Mouse (Mus musculus): ENCODE measurements around the gene Ptpdc1.

Gene Ptpdc1

GRCm38 (mm10) chr13:48625433-48626184 lies at the start of gene Ptpdc1:
TSS of gene Ptpdc1 (minus strand) at chr13:48625664.
- peak; percentile 87 for DNase-seq (ENCODE audit: low read depth, low spot score)

DNA sequence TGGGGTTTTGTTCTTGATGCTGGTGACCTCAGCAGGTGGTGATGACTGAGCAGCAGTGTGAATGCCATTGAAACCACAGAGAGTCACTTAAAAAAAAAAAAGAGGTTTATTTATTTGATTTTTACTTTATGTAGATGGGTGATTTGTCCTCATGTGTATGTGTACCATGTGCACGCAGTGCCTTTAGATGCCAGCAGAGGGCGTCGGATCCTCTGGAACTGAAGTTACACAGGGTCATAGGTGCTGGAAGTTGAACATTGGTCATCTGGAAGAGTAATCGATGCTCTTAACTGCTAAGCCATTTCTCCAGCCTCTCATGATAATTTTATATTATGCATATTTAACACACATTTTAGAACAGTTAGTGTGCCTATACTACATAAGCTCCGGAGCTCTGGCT lies 49.1 kb upstream of the Ptpdc1 start:
- DNase-seq (ENCODE audit: low read depth, low spot score) = no peak

DNA sequence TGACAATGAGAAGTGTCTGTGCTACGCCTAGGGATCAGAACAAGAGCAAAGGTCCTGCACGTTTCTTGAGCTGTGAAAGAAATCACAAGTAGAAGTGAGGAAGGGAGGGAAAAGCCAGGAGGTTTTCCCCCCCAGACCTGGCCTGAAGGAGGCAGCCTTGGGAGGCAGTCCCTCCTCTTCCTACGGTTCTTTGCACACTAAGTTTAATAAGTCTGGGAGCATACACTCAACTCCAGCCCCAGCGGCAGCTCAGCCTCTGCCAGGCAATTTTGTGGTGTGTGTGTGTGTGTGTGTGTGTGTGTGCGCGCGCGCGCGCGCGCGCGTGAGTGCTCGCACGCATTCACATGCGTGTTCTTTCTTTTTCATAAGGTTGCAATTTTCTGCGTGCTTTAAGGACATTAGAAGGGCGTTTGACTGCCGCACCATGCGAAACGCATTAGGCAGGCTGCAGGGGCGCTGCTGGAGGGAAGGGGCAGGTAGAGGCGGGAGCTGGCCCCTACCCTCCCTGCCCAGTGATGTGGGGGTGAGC lies 46.9 kb upstream of the Ptpdc1 start:
- no peak for DNase-seq (ENCODE audit: low read depth, low spot score)

DNA sequence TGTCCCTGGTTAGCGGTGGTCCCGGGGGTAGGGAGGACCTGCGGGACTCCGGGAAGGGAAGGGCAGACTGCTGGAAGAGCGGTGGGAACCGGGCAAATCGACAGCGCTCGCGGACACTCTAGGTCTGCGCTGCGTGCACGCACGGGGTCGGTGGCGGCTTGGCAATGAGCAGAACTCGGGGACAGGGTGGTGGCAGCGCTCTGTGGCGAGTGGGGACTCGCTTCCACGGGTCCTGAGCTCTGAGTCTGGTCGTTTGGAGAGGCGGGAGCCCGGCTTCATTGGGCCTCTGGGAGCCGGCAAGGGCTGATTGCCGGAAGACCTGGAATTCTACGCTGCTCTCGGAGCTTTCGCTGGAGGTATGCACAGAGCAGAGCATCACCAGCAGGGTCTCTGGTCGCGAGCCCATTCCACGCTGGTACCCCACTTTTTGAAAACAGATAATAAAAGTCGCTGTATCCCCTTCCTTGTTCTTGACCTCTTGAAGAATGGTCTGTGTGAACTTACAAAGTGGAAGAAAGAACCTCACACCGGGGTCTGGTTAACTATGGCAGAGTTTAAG lies 43.6 kb upstream of the Ptpdc1 start:
- no peak for DNase-seq (ENCODE audit: low read depth, low spot score)

DNA sequence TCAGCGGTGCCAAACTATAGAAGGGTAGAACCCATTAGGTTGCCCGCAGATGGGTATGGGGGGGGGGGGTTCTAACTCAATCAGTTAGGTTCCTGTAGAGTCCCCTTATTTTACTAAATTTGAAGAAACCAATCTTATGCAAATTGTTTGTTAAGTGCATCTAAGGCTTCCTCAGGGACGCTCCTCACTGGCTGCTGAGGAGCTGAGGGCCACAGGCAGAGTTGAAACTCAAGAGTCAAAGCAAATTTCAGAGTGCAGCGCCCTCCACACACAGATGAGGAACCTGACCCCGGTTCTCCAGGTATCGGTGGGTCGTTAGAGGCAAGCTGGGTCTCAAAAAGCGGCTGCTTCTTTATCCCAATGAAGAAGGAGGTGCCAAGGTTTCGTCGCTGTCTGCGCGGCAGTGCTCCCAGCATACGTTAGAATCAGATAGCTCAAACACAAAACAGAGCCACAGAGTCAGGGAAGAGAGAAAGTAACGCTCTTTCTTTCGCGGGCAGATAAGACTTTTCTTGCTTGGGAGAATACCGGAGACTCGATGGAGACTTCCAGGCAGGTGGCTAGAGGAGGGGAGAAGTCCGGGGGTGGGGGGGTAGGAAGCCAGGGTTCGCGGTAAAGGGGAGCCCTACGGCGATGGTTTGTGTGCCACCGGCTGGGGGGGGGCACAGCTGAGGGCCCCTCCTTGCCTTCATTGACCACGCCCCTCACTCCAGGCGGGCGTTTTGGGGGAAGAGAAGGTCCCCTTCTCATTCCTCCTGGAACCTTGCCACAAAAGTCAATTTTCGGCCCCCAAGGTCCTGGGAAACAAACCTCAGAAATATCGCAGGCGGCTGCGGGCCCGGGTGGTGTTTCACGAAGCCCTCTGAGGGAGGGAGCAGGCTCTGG lies 42.9 kb upstream of the Ptpdc1 start:
- no peak for DNase-seq (ENCODE audit: low read depth, low spot score)

DNA sequence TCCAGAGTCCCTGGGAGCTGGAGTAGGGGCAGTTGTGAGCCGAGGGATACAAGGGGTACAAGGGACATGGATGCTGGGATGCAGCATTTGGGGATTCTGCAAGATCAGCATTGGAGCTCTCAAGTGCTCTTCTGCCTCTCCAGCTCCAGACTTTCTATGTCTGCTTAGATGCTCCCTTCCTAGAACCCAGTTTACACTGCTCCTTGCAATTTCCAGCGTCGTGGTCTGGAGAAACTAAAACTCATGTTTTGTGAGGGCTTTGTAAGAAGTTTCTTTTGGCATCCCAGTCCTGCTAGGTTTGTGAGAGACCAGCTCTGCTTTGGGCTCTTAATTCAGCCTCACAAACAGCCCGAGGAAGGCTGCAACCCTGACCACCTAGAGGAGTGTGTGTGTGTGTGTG lies 42.0 kb upstream of the Ptpdc1 start:
- no peak for DNase-seq (ENCODE audit: low read depth, low spot score)

DNA sequence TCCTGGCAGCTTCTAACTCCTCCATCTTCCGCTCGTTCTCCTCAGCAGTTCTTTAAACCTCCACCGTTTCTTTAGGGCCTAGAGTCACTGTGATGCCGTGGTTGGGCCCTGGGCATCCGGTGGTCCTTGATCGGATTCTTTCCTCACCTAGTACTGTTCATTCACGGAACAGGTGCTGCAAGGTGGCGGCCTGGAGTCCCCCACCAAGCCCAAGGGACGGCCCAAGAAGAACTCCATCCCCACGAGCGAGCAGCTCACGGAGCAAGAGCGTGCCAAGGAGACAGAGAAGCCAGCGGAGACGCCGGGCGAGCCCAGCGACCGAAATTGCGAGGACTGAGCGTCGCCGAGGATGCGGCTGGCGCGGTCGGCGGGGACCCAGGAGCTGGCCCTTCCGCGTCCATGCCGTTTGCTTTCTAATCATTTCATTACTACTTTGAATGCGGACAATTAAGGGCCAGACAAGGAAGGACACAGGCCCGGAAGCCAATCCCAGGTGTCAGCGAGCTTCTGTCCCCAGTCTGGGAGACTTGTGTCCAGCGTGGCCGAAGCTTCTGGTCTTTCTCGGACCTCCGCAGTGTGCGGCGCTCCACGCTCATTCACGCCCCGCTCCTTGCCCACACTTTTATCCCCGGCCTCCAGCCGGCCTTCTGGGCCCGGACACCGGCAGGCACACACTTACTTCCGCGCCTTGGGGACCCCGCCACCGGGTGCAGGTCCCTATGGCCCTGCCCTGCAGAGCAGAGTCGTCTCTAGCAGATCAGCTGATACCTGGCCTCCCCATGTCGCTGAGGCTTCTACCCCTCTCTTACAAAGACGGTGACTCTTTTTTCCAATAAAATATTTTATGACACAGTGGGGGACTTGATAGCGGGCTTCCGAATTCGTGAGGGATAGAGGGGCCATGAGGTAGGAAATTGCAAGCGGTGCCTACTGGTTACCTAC lies 40.5 kb upstream of the Ptpdc1 start:
- no peak for DNase-seq (ENCODE audit: low read depth, low spot score)

GRCm38 (mm10) chr13:48664916-48665655 lies 39.6 kb upstream of the Ptpdc1 start:
- no peak for DNase-seq (ENCODE audit: low read depth, low spot score)

GRCm38 (mm10) chr13:48663988-48664339 lies 38.5 kb upstream of the Ptpdc1 start:
- DNase-seq (ENCODE audit: low read depth, low spot score) = no peak

- no peak for DNase-seq (ENCODE audit: low read depth, low spot score)
These were observed 37.9 kb upstream of the Ptpdc1 start for GRCm38 (mm10) chr13:48663211-48663987.

DNA sequence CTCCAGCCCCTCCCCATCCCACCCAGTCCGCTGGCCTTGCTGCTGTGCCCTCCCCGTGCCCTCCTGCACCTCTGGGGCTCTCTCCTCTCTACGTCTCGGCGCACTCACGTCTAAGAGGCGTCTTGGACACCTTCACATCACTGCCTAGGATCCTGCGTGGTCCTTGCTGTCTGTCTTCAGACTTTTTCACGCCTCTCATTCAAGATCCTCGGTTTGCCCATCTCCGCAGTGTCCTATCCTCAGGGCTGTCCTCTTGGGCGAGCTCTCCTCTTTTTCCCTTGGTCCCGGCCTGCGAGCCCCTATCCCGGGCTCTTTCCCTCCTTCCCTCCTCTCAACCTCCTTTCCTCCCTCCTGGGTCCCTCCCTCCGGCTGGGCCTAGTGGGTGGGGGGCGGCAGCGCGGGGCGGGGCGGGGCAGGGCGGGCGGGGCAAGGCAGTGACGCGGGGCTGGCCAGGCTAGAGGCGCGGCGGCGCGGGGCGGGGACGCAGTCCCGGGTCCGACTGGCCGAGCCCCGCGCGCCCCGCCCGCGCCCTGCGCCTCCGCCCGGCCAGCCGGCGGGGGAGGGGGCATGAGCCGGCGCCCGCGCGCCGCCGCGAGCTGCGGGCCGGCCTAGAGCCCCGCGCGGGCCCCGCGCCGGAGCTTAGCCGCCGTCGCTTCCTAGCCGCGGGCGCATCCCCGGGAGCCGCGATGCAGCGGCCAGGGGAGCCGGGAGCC lies 37.1 kb upstream of the Ptpdc1 start, which contains the start of gene Barx1:
Gene Barx1 (plus strand): TSS at position 568 of the 713 bp plus-strand sequence.
- DNase-seq (ENCODE audit: low read depth, low spot score) = no peak

GRCm38 (mm10) chr13:48661561-48661960 lies 36.1 kb upstream of the Ptpdc1 start:
- no peak for DNase-seq (ENCODE audit: low read depth, low spot score)

DNA sequence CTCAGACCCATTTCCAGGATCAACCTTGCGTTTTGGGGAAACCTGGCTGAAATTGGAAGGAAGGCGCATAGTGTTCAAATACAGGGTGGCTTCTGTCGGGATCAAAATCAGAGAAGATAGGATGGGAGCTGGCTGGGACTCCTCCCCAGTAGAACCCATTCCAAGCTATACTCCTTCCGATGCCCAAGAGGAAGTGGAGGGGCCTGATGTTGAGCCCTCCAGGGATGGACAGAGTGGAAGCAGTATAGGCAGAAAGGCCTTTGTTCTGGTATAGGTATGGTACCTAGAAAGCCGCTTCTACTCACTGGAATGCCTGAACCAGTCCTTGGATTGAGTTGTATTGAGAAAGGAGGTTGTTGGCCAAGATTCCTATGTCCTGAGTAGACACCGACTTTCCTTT lies 35.3 kb upstream of the Ptpdc1 start:
- DNase-seq (ENCODE audit: low read depth, low spot score) = no peak

GRCm38 (mm10) chr13:48660221-48660734 lies 34.8 kb upstream of the Ptpdc1 start:
- no peak for DNase-seq (ENCODE audit: low read depth, low spot score)

DNA sequence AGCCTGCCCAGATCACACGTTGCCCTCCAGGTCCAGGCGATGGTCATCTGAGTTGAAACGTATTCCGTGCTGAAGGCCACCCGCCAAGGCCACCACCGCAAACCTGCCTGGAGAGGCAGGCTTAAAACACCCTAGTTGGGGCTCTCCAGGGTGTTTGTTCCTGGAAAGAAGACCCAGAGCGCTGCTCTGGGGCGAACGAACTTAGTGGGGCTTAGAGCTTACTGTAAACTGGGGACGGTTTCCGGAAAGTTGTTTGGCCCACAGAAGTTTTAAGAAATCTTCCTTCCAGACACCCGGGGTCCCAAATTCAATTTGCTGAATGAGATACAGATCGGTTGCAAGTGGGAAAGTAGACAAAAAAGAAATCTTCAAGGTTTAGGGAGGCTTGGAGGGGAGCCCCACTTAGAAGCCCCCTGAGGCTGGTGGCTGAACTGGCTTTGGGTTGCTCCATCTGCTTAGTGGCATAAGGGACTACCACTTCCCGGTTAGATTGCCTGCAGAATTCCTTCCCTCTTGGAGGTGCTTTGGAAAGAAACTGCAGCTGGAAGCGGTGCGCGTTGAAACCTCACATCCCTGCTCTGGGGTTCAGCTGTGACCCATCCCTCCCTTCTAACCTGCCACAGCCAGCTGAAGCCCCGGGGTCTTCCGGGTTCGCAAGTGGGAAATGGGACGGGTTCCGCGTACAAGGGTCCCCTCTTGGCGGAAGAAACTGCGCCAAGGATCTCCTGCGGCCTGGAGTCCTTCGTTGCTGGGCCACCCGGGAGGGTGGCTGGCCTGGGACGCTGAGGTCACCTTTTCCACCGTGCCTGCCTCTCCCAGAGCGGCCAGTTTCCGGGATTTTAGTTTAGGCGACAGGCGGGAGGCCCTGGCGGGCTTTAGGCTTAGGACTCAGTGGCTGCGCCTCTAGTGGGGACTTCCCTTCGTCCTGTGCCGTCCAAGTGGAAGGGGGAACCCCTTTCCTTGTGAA lies 34.1 kb upstream of the Ptpdc1 start:
- no peak for DNase-seq (ENCODE audit: low read depth, low spot score)

DNA sequence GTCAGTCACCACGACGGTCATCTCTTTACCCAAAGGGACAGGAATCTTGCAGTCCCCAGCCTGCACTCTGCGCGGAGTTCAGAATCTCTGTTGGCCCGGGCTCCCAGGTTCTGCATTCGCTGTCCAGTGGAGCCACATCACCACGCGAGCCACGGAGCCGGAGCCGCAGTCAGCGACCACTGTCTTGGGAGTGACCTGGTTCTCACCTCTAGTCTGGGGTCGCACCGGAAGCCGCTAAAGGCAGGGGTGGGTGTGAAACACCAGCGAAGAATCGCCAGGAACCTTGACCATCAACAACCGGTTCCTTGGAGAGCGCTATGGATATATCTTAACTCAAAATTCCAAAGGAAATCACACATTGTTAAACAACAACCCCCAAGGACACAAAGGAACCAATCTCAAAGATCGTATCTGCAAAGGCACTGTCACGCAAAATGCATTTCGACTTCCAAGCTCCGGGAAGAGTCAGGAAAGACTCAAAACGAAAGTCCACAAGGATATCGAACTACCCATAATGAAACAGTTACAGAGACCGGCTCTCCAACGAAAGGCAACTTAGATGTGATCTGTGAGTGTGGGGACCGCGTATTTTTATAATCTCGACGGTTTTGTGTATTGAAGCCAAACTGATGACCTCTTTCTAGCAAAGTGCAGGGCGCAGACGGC lies 33.3 kb upstream of the Ptpdc1 start:
- DNase-seq (ENCODE audit: low read depth, low spot score) = no peak

- DNase-seq (ENCODE audit: low read depth, low spot score) = no peak
These were observed 32.3 kb upstream of the Ptpdc1 start for GRCm38 (mm10) chr13:48657791-48658190.
